Comparison of ENCODE assay signal across 10 mouse cellular contexts in the genomic region with DNA sequence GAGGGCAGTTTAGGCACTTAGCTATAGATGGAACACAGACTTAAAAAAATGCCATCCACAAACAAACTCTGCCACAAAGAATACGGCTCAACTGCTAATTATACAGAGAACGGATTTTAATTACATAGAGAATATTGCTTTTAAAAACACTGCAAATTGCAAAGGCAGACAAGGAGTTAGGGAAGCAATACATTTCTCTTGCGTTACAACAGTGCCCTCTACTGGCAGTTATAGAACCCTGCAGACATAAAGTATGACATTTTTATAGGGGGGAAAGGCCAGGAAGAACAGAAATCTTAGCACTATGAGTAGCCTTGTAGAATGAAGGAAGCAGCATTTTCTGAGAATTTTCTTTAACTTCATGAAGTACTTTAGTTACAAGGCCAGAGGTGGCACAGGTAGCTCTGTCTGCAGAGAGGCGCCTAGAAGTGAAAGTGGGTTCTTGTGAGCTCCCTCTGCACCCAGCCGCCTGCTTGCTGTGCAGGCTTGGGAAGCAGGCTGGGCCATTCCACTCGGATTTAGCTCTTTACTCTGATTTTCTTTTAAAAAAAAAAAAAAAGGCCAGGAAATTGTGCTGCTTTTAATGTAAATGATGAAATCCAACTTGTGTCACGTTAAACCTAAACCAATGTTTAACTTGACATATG. TPM values are rescaled to one million over a fixed set of nuclear protein-coding genes. Genes with fewer than 3 reads are reported as not detected.
DNase-seq lines count a peak whose midpoint lies in the region; ATAC-seq and TF ChIP-seq lines count a peak whose summit lies in the region.
"Had no signal": no experiment of that assay in that cellular context is flagged by ENCODE, and none has a peak within 500 bp of the region (broad histone marks: within the 10 kb centered on the region; RNA-seq: fewer than 3 reads in every experiment).

No protein-coding gene starts in this region.

- H3K9ac ChIP-seq in hindbrain, embryonic 14.5 days = no peak overlapping the region
- no peak overlapping the region for H3K9ac ChIP-seq in hindbrain, embryonic 12.5 days

- no peak overlapping the region for H3K4me3 ChIP-seq in hindbrain, embryonic 14.5 days (replicated peaks; ENCODE audit: low read length)
- H3K4me3 ChIP-seq in hindbrain, embryonic 12.5 days = no peak overlapping the region
- H3K4me3 ChIP-seq: erythroblast, embryonic 14.5 days had no signal

- H3K4me2 ChIP-seq in hindbrain, embryonic 14.5 days (replicated peaks) = no peak overlapping the region
- no peak overlapping the region for H3K4me2 ChIP-seq in hindbrain, embryonic 12.5 days (replicated peaks)

- peak; percentile 70 for TF ChIP-seq CTCF in Patski (IDR thresholded peaks at IDR 0.05)

- CTCF ChIA-PET in Patski (lab: Charles Lee) = interaction anchor here (0.7 to 5.2 kb wide), 13 partner anchors 8 to 1339 kb away, joined by 3 to 33 read pairs (median 3); no protein-coding TSS in a partner anchor

- H3K36me3 ChIP-seq in hindbrain, embryonic 14.5 days (replicated peaks; ENCODE audit: control insufficient read depth, insufficient read depth) = no peaks in the 10 kb centered on the region
- no peaks in the 10 kb centered on the region for H3K36me3 ChIP-seq in hindbrain, embryonic 12.5 days

- no peaks in the 10 kb centered on the region for H3K9me3 ChIP-seq in hindbrain, embryonic 14.5 days (ENCODE audit: control insufficient read depth, low read length)
- no peaks in the 10 kb centered on the region for H3K9me3 ChIP-seq in hindbrain, embryonic 12.5 days (replicated peaks)

- WGBS in hindbrain, embryonic 14.5 days = 32% methylated on average over 7 of the region's 7 CpGs
- WGBS in hindbrain, embryonic 12.5 days = 38% methylated on average over 7 of the region's 7 CpGs

- in situ Hi-C loops in Patski (cut with MboI; ENCODE audit: low pct_unique_long_range_greater_than_20kb) = loop anchor here (5.0 to 10.0 kb wide), 4 partner anchors 536 to 1338 kb away; no protein-coding TSS in a partner anchor

- peak; percentile 60; the same call in 1 of the 2 replicates for ATAC-seq in hindbrain, embryonic 14.5 days (ENCODE audit: low FRiP score)
- no peak for ATAC-seq in hindbrain, embryonic 12.5 days (ENCODE audit: low FRiP score)
- peak; percentile 84 for ATAC-seq in Patski

- H3K4me1 ChIP-seq in hindbrain, embryonic 14.5 days (replicated peaks; ENCODE audit: control insufficient read depth, insufficient read depth, low read length) = peaks cover 3% of the 10 kb centered on the region; the same call in 1 of the 2 replicates
- no peaks in the 10 kb centered on the region; the same call in 1 of the 2 replicates for H3K4me1 ChIP-seq in hindbrain, embryonic 12.5 days

- no peak overlapping the region for H3K27ac ChIP-seq in hindbrain, embryonic 14.5 days
- no peak overlapping the region for H3K27ac ChIP-seq in hindbrain, embryonic 12.5 days
- H3K27ac ChIP-seq: macrophage had no signal

- no peaks in the 10 kb centered on the region for H3K27me3 ChIP-seq in hindbrain, embryonic 14.5 days (ENCODE audit: control insufficient read depth, insufficient read depth, low read length)
- no peaks in the 10 kb centered on the region for H3K27me3 ChIP-seq in hindbrain, embryonic 12.5 days
- no peaks in the 10 kb centered on the region for H3K27me3 ChIP-seq in Patski

- peak; percentile 88 for DNase-seq in hindbrain, embryonic 14.5 days (ENCODE audit: low spot score)
- peak; percentile 62 for DNase-seq in CD4-positive helper T cell, adult 2 months (ENCODE audit: low read depth, low spot score)
- no peak for DNase-seq in Patski (ENCODE audit: low read depth, low spot score)
- DNase-seq in fibroblast of lung, adult 2 months (ENCODE audit: low read depth) = peak; percentile 10
- DNase-seq in lung, postnatal 14 days = peak; percentile 38
- no peak for DNase-seq in frontal cortex, postnatal 25 days (ENCODE audit: low spot score in 2 of 2)
- no peak for DNase-seq in spleen, adult 18-20 months

- POLR2A ChIA-PET in Patski (lab: Charles Lee) = interaction anchor here (0.7 kb wide), 2 partner anchors 158 to 1255 kb away, joined by 4 read pairs; no protein-coding TSS in a partner anchor

RNA-seq across cellular contexts. Expression of a gene that starts 38.0 kb away (rescaled TPM):
- 12.6 and 13.1 TPM in 2 replicates for polyA plus RNA-seq in hindbrain, embryonic 14.5 days (2014; fragmentation: Nextera tagmentation; extraction: Ambion mirVana)
- polyA plus RNA-seq in hindbrain, embryonic 12.5 days (2016; fragmentation: Nextera tagmentation; extraction: Ambion mirVana) = 17.3 and 17.6 TPM in 2 replicates
- 8.1 TPM for polyA plus RNA-seq in Patski (2021)

Comparison
In these comparisons a context has a peak if more than half of its experiments do, and no peak if none do; other contexts are left out.
1. DNase-seq: peak in hindbrain, embryonic 14.5 days (single experiment), CD4-positive helper T cell, adult 2 months (single experiment), fibroblast of lung, adult 2 months (single experiment) and lung, postnatal 14 days (single experiment); none in Patski (single experiment), frontal cortex, postnatal 25 days (0 of 2) and spleen, adult 18-20 months (0 of 2).